Mouse (Mus musculus): Measurements from ENCODE around the gene Klhdc1.

Klhdc1 gene

DNA sequence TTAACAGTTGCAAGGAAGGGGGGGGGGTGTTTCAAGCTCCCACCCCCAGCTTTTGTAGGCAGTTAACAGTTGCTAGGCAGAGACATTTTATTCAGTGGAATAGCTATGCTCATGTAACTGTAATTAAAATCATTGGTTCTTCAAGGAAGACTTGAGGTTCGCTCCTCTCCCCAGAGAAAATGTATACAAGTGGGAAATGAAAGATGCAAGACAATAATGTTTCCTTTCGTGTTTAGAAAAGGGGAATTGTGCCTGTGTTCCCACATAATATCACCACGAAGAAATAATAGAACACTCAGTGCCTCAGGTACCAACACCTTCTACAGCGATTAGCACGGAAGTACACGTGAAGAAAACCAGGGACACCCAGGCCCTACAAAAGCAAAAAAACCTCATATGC, at the start of gene Klhdc1:
Gene Klhdc1 (plus strand): TSS at position 301 of the 400 bp plus-strand sequence.
- no peak for DNase-seq

DNA sequence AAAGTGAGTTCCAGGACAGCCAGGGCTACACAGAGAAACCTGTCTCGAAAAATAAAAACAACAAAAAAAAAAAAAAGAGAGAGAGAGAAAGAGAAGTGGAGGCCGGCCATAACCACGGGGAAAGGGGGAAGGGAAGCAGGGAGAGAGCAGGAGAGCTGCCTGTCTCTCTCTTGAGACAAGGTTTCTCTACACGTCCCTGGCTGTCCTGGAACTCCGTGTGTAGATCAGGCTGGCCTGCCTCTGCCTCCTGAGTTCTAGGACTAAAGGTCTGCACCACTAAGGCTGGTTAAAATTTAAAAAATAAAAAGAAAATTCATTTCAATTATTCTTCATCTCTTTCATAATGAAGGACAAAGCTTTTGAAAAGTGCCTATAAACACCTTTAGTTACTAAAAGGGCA, 49.6 kb upstream of the Klhdc1 start:
- DNase-seq, result no peak

DNA sequence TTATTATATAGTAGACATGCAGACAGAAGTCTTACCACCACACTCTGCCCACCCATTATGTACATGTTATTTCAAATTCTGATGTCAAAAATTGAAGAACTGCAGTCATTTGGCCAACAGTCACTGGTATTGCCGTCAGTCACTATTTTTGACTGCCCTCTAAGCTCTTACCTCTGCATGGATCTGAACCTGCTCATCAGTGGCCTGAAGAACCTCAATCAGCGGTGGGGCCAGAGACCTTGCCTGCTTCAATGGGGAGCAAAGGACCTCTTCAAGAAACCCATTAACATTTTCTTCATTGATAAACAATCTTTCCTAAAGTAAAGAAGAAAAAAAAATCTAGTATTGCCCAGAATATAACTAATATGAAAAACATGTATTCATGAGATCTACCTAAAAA, 48.3 kb upstream of the Klhdc1 start:
- no peak for DNase-seq

DNA sequence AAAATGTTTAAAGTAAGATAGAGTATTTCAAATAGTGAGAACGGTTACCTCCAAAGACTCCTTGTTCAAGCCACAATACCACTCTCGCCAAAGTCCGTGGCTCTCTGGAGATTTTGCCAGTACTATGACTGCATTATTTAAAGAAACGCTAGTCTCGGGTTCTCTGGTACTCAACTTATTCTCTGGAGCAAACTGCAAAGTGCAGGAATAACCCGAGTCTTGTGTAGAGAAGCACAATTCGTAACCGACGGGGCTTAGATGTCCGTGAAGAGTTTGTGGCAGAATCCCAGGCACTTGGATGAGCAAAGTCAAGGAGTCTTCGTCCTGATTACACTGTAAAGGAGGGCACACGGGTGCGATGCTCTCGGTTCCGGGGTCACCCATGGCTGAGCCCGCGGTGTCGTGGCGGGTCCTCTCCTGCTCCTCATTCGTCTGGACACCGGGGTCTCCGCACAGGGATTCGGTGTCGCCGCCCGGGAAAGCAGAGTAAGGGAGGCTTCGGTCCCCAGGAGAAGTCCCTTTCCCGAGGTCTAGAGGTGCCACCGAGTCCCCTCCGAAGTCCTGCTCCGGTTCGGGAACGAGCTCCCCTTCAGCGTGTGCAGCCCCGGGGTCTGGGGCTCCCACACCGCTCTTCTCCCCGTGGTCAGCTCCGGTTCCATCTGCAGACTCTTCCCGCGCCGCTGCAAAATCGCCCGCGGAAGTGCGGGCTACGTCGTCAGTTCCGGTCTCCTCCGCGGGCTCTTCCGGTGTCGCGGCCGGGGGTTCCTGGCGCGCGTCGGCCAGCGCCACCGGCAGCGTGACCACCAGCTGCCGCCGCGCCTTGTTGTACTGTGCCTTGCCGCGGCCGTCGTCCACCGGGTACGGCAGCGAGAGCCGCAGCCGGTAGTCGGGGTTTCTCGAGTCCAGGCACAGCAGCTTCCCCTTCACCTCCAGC, 44.3 kb upstream of the Klhdc1 start, which contains the start of gene Gm49383:
Gene Gm49383 (minus strand): TSS at position 661 of the 934 bp plus-strand sequence.
- DNase-seq, result peak; percentile 78

DNA sequence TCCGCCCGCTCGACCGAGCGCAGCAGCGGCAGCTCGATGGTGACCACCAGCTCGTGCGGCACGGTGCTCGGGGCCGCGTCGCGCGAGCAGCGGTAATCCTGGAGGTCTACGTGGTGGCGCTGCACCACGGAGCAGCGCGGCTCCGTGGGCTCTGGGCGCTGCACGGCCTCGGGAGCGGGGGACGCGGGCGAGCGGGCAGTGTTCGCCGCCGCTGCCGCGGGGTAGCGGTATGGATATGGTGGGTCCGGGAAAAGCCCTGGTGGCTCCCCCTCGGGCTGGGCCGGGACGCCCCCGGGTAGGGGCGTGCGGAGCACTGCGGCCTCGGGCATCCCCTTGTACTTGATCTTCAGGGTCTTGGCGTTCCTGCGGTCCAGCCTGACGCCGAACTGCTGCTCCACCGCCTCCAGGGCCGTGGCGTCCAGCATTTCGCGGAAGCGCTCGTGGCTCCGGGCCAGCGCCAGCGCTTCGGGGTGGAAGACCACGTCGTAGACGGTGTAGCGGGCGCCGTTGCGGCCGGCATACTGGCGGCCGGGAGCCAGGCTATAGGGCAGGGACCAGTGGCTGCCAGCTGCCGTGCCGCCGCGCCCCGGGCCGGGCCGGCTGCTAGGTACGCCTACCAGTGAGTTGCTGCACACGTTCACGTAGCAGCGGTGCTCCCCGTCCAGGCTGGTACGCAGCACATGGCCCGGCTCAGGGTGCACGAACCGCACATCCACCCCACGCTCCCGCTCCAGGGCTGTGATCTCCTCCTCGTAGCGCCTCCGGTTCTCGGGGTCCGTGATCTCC, 43.4 kb upstream of the Klhdc1 start:
- DNase-seq, result peak; percentile 61

DNA sequence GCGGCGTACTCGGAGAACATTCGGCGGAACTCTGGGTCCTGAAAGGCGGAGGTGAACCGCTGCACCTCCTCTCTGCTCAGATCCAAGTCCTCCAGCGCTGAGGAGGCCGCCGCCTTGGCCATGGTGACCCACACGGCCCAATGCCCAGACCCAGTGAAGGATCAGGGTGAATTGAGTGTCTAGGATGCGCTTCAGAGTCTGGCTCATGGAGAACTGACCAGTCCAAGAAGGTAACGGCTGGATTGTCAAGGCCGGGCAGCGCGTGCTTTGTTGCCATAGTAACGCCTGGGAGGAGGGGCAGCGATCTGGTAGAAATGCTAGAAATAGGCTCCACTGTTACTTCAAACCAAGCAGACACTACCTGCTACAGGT, 42.8 kb upstream of the Klhdc1 start, which contains the start of gene Dnaaf2:
Gene Dnaaf2 (minus strand): TSS at position 266 of the 372 bp plus-strand sequence.
- DNase-seq, result peak; percentile 85

DNA sequence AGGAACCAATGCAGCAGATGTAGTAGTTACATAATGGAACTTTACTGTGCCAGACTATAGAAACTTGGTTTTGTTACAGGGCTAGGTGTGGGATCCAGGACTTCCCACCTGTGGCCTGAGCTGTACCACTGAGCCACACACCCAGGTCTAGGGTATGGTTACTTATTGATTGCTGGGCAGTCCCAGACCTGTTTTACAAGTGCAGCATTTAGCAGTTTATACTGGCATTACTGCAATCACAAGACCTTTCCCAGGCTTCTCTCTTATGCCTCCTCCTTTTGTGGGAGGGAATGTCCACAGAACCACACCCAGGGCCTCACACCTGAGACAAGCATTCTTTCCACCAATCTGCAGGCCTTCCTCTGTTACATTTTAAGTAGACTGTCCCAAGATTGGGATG, 42.0 kb upstream of the Klhdc1 start:
- DNase-seq, result no peak

DNA sequence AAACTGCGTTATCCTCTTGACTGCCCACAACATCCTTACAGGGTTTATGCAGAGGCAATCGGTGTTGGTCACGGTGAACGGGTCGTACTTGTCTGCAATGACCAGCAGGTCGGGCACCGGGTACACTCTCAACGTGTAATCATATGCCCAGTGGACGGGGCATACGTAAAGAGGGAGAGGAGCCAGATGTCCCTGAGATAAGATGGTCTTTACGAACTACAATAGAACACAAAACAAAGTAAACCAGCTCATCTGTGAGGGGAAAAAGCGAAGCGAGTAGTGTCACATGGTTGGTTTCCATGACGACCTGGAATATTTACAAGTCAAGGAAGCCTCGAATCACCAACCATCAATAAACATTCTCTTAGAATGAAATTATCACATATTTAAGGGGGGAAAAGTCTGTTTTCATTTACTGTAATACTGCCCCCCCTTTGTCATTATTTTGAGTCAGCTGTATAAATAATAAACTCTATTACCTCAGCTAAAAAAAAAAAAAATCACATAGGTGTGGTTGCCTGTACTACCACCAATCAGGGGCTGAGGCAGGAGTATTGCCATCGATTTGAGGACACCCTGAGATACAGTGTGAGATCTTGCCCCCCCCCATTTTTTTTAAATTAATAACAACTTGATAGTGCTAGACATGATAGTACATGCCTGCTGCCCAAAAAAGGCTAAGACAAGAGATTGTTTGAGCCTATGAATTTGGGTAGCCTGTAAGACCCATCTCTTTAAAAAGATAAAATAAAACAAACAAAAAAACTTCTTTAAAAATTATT, 36.7 kb upstream of the Klhdc1 start, which contains the start of gene Gm49384:
Gene Gm49384 (minus strand): TSS at position 216 of the 782 bp plus-strand sequence.
- DNase-seq, result no peak

DNA sequence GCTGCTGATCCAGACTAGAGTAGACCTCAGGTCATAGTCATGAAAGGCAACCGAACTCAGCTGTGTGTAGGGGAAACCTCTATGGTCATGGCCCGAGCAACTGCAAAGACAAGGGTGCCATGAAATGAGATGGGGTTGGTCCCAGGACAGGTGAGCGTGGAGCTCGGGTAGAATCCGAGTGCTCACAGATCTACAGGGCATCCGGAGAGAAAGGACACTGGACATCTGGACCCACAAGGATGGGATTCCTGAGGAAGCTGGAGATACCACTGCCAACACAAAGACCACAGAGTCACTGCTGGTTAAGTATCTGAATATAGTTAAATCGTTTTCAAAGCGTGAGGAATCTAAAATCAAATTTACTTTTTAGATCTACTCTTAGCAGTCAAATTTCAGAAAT, 33.6 kb upstream of the Klhdc1 start:
- DNase-seq, result no peak

DNA sequence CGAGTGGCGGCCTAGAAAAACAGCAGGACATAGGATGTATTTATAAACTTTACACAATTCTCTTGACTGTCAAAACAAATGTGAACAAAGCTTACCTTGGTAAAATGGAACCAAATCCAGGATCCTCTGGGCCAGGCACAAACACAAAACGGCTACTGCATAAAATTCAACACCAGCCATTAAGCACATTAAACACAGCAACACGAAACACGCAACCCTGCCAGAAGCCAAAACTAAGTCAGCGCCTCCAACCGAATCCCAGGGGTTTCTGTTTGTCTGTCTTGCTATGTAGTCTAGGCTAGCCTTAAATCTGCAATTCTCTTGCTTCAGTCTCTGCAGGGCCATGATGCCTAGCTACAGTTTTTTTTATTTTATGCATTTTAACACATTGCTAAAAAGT, 33.0 kb upstream of the Klhdc1 start:
- no peak for DNase-seq

DNA sequence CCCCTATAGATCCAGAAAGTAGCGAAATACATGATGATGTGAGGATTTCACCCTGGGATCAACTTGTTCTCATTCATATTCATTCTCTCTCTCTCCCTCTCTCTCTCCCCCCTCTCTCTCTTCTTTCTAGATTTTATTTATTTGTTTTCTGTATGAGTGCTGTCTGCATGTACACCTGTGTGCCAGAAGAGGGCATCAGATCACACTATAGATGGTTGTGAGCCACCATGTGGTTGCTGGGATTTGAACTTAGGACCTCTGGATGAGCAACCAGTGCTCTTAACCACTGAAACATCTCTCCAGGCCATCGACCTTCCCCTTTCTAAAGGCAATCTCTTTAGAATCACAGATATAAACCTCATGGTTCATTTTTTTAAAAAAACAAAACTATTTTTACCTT, 32.5 kb upstream of the Klhdc1 start:
- DNase-seq, result no peak

DNA sequence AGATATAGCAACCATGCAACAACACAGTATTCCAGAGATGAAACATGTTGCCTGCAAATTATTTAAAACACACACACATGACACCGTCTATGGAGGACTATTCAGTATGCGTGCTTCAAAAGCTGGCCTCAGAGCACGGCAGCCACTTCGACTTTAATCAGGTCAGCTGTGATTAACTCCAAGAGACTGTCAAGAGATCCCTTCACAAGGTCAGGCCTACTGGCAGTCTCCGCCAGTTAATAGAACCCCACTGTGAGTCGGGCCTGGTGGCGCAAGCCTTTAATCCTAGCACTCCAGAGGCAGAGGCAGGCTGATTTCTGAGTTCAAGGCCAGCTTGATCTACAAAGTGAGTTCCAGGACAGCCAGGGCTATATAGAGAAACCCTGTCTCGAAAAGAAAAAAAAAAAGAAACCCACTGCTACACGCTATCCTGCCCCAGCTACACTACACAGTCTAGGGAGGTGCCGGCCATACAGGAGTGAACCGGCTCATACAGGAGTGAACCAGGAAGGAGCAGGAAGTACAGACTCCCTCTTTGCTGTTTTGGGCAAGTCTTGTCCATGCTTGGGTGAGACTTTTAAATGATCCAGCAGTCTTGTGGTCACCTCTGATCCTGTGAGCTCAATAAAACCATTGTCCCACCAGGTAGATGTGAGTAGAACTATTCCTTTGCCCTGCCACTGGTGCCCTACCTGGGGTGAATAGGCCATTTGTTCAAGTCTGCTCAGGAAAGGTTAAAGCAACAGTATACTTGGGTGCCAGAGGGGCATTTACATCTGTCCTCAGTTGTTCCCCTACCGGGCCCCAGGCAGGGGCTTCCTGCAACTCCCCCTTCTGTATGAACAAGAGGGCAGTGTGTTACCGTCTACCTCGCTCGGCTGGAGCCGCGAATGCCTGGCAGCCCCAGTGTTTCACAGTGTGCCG, 30.7 kb upstream of the Klhdc1 start:
- DNase-seq, result no peak

DNA sequence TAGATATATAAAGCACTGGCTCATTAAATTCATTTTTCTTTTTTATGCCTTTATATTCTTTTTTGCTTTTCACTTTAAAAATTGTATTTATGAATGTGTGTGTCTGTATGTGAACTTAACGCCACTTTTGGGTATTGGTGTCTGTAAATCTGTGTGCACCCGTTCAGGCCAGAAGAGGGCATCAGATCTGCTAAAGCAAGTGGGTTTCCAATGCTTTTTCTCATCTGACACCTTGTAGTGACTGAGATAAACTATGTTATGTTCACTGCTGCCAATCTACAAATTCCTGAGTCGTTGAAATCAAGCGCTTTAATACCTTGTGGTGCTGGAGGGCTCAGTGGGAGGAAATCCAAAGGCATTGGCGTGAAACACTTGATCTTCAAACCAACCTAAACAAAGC, 29.9 kb upstream of the Klhdc1 start:
- no peak for DNase-seq

DNA sequence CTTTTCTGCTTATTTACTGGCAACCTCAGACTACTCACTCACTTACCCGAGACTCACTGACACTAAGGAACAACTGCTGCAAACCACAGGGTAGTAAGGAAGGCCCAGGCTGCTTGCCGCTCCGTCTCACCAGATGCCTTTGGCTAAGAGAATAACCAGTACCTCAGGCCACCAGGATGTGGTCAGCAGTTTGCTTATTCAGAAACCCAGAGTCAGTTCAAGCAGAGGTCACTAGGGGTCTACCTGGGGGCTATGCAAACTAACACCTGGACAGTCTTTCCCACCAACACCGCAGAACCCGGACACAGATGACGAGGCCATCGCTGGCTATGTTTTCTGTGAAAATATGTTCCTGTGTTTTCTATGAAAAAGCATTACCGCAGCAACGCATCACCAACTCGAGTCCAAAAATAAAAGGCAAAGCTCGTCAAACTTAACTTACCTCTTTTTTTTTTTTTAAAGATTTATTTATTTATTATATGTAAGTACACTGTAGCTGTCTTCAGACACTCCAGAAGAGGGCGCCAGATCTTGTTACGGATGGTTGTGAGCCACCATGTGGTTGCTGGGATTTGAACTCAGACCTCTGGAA, 27.7 kb upstream of the Klhdc1 start:
- no peak for DNase-seq

DNA sequence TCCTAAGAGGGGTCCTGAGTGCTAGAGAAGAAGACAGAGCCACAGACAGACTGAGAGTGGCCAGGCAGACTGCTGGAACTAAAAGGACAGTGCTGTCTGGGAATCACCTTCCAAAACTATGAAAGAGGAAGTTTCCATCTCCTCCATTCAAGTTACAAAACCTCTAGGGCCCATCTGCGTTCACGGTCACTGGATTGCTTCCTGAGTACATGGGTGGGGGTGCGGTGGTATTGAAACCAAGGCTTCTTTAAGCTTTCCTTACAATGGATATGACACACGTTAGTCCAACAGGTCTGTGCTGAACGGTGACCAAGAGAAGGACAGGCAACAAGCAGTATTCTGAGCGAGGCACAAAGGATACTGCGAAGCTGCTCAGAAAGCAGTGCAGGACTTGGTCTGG, 26.6 kb upstream of the Klhdc1 start:
- DNase-seq, result no peak

DNA sequence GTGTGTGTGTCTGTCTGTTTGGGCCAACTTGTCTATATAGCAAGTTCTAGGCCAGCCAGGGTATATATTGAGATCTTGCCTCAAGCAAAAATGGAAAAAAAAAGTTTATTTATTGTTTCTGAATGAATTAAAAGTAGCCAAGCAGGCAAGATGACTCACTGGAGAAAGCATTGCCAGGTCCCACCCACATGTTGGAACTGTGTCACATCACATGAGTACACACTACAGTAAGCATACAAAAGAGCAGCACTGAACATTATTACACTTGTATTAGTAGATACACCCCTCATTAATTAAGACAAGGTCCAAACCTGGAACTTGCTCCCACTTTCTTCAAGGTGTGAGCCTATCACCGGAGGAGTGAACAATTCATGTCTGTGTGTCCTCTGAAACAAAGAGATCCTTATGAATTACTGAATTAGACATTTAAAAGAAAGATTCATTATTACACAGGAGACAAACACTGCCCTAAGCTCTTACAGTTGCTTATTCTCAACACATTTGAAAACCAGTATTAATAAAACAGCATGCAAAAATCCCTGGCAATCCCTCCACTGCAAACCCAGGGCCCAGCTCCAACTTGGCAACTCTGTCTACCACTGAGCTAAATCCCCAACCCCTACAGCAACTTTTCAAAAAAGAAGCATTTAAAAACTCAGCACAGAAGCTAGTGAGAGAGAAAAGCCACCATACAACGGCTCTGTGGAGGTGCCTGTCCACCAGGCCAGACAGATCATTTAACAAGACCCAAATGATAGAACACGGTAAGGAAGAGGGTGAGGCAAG, 25.8 kb upstream of the Klhdc1 start:
- DNase-seq, result no peak

DNA sequence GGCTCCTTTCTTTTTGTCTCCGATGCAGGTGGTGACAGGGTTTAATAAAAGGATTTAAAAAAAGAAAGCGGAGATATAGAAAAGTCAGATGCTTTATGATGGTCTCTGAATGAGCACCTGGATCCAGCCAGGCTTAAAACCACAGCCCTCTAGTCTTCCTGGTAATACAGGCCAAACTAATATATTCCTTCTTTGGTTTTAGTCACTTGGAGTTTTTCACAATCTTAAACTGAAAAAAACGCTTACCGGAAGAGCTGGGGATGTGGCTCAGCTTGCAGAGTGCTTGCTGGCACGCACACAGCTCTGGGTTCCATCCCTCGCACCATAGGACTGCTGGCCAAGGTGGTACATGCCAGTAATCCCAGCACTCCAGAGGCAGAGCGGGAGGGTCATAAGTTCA, 24.4 kb upstream of the Klhdc1 start:
- DNase-seq, result no peak

DNA sequence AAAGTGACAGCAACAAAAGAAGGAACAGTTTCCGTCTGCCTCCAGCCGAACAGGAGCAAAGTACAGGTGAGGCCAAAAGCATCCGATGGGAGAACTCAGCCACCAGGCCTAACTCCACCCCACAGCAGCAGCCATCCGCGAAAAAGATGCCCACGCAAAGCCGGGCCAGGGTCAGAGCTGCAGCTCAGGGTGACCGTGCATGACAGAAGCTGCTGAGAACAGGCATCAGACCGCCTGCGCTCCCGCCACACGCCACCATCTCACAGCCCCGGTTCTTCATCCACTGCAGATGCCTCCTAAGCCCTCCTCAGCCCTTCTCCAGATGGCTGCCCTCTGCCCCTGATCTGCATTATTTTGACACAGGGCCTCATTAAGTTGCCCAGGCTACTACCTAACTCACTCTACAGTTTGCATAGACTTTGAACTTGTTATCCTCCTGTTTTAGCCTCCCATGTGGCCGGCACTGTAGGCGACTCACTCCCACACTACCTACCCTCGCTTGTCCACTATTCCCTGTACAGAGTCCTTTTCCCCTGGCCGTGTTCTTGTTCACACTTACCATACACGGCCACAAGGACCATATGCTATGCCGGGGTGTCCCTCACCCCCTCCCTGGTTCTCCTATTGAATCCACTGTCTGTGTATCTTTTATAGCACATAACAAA, 20.2 kb upstream of the Klhdc1 start:
- no peak for DNase-seq

DNA sequence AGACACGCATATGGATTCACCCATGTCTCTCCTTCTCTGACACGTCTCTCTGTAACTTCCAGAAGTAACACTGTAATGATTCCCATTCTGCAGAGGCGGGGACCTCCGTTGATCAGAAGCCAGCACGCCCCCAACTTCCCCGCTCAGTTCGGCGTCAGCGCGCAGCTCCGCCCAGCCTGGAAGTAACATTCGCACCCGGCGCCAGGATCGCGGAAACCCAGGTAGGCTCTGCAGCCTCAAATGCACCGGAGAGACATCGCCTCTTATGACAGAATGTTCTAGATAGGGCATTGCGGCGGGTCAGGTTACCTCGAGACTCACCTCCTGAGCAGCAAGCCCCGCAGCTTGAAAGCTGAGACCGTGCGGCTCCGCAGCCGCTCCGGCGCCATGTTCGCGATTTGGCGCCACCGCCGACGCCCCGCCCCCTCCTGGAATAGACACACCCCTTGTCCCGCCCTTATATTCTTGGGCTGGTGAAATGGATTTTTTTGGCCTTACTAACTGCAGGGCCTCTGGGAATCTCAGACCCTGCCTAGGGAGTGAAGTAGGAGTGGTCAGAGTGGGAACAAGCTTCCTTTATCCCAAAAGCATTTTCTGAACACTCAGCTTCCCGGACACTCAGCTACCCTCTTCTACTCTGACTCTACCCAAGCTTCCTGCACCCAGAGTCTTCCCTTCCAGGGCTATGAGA, 13.1 kb upstream of the Klhdc1 start, which contains the start of gene Pole2:
Gene Pole2 (minus strand): TSS at position 420 of the 691 bp plus-strand sequence.
- DNase-seq, result peak; percentile 92

Data from kidney, adult 18-20 months (tissue).